Comparison of ENCODE assay signal across 9 mouse cellular contexts in the genomic region with DNA sequence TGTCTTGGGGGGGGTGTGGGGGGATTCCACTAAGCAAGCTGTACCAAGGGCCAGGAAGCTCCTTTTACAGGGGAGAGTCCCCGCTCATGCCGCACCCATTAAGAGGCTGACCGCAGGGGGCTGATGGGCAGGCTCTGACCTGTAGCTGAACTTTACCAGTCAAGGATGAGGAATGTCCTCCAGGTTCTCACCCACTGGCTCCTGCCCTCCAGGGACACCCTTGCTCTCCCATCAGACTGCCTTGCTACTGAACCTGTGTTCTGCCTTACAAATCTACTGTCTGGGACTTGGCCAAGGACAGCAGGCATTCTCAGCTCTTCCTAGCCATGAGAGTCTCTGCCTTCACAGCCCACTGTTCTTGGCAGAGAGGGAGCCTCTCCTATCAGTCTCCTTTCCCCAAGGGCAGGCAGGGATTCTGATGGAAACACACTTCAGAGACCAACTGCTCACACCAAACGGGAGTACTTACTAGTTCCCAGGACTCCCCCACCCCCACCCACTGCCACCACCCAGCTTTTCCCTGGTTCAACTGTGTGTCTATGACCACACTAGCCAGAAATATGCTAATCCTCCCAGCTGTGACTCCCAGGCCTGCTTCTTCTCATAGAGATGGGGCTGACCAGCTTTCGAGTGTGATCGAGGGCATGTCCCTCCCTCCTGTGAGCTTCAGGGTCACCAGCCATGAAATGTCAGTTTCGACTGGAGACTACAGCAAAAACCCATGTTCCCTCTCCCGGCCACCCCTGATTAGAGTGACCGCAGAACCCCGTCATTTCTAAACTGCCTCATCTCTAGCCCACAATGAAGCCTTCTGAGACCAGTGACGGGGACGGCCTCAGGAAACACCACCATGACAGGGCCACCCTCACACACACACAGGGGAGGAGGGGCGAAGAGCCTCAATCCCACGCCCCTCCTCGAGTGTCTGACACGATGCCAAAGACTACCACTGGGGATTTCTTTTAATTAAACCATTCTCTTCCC. TPM values are rescaled to one million over a fixed set of nuclear protein-coding genes. Genes with fewer than 3 reads are reported as not detected.
DNase-seq lines count a peak whose midpoint lies in the region; ATAC-seq and TF ChIP-seq lines count a peak whose summit lies in the region.
"Had no signal": no experiment of that assay in that cellular context is flagged by ENCODE, and none has a peak within 500 bp of the region (broad histone marks: within the 10 kb centered on the region; RNA-seq: fewer than 3 reads in every experiment).

No protein-coding gene starts in this region.

- H3K4me1 ChIP-seq in lung, postnatal 0 days (ENCODE audit: insufficient read depth, low read depth, low read length), result peaks cover 4% of the 10 kb centered on the region
- peaks cover 51% of the 10 kb centered on the region for H3K4me1 ChIP-seq in heart, embryonic 13.5 days
- H3K4me1 ChIP-seq in neural tube, embryonic 14.5 days (ENCODE audit: control insufficient read depth, insufficient read depth, low read length), result peaks cover 20% of the 10 kb centered on the region

- H3K4me3 ChIP-seq in lung, postnatal 0 days (ENCODE audit: low read depth, low read length), result no peak overlapping the region
- H3K4me3 ChIP-seq in heart, embryonic 13.5 days, result no peak overlapping the region
- no peak overlapping the region for H3K4me3 ChIP-seq in neural tube, embryonic 14.5 days (ENCODE audit: low read depth, low read length)
- H3K4me3 ChIP-seq in left cerebral cortex, adult 2 months, result no peak overlapping the region

- H3K36me3 ChIP-seq in lung, postnatal 0 days (ENCODE audit: insufficient read depth, low read length), result no peaks in the 10 kb centered on the region
- H3K36me3 ChIP-seq in heart, embryonic 13.5 days, result no peaks in the 10 kb centered on the region
- no peaks in the 10 kb centered on the region for H3K36me3 ChIP-seq in neural tube, embryonic 14.5 days (ENCODE audit: control insufficient read depth, insufficient read depth, low read length)

- H3K27ac ChIP-seq in lung, postnatal 0 days (ENCODE audit: low read length), result no peak overlapping the region
- H3K27ac ChIP-seq in heart, embryonic 13.5 days (replicated peaks), result peak overlapping the region; percentile 71
- H3K27ac ChIP-seq in neural tube, embryonic 14.5 days (ENCODE audit: low read depth, low read length), result 0 out of 2 replicates have a peak overlapping the region, but pooled peaks have one; percentile 0
- no peak overlapping the region for H3K27ac ChIP-seq in left cerebral cortex, adult 2 months

- WGBS in lung, postnatal 0 days, result 45% methylated on average over 16 of the region's 16 CpGs
- 41% methylated on average over 16 of the region's 16 CpGs for WGBS in heart, embryonic 13.5 days
- 42% methylated on average over 16 of the region's 16 CpGs for WGBS in neural tube, embryonic 14.5 days

- no peaks in the 10 kb centered on the region for H3K27me3 ChIP-seq in lung, postnatal 0 days (replicated peaks; ENCODE audit: insufficient read depth, low read length)
- no peaks in the 10 kb centered on the region for H3K27me3 ChIP-seq in heart, embryonic 13.5 days (replicated peaks)
- H3K27me3 ChIP-seq in neural tube, embryonic 14.5 days (ENCODE audit: control insufficient read depth, insufficient read depth, low read length), result no peaks in the 10 kb centered on the region; the same call in 1 of the 2 replicates

- H3K9ac ChIP-seq in lung, postnatal 0 days (replicated peaks; ENCODE audit: low read depth), result no peak overlapping the region
- H3K9ac ChIP-seq in heart, embryonic 13.5 days, result 0 out of 2 replicates have a peak overlapping the region, but pooled peaks have one; percentile 50
- H3K9ac ChIP-seq in neural tube, embryonic 14.5 days (replicated peaks; ENCODE audit: low read depth, low read length), result no peak overlapping the region

- no peak overlapping the region for H3K4me2 ChIP-seq in lung, postnatal 0 days (replicated peaks; ENCODE audit: low read depth, low read length)
- peak overlapping the region; percentile 16; the same call in 1 of the 2 replicates for H3K4me2 ChIP-seq in heart, embryonic 13.5 days
- H3K4me2 ChIP-seq in neural tube, embryonic 14.5 days (ENCODE audit: low read depth, low read length), result no peak overlapping the region

- no peak for TF ChIP-seq EP300 in lung, postnatal 0 days (IDR thresholded peaks at IDR 0.05)

- no peak for ATAC-seq in lung, postnatal 0 days
- peak; percentile 30; the same call in 1 of the 2 replicates for ATAC-seq in heart, embryonic 13.5 days (ENCODE audit: extremely low read depth, insufficient number of reproducible peaks, low FRiP score, low TSS enrichment)
- ATAC-seq in neural tube, embryonic 14.5 days (ENCODE audit: low read depth), result no peak

- no peaks in the 10 kb centered on the region for H3K9me3 ChIP-seq in lung, postnatal 0 days (ENCODE audit: low read length)
- no peaks in the 10 kb centered on the region for H3K9me3 ChIP-seq in heart, embryonic 13.5 days
- H3K9me3 ChIP-seq in neural tube, embryonic 14.5 days (ENCODE audit: control insufficient read depth, low read length), result no peaks in the 10 kb centered on the region

- intact Hi-C loops in left cerebral cortex, adult 2 months (cut with DNase I), result no loop called here

- peak; percentile 30 for DNase-seq in lung, postnatal 0 days (ENCODE audit: low spot score)
- no peak for DNase-seq in lung, postnatal 25 days (ENCODE audit: low spot score)
- peak; percentile 79 for DNase-seq in T-cell, adult 2 months (ENCODE audit: low spot score)
- DNase-seq in left cerebral cortex, adult 2 months (ENCODE audit: extremely low spot score in 1 of 2, low spot score in 2 of 2), result no peak
- no peak for DNase-seq in cerebellum, adult 8-10 months
- DNase-seq: layer of hippocampus, postnatal 36 days had no signal

- TF ChIP-seq CTCF in lung, postnatal 0 days (IDR thresholded peaks at IDR 0.05), result no peak
- TF ChIP-seq CTCF in left cerebral cortex, adult 2 months (IDR thresholded peaks at IDR 0.05), result no peak

RNA-seq across cellular contexts. Expression of a gene that starts 29.1 kb away (rescaled TPM):
- 420 and 466 TPM in 2 replicates for polyA plus RNA-seq in lung, postnatal 0 days (2015; fragmentation: Nextera tagmentation; extraction: Ambion mirVana)
- polyA plus RNA-seq in heart, embryonic 13.5 days (2015; fragmentation: Nextera tagmentation; extraction: Ambion mirVana), result 391 and 412 TPM in 2 replicates
- 401 and 423 TPM in 2 replicates for polyA plus RNA-seq in neural tube, embryonic 14.5 days (2014; fragmentation: Nextera tagmentation; extraction: Ambion mirVana)
- total RNA-seq in left cerebral cortex, adult 2 months (2021), result 100 to 1,000 TPM; 106 to 115 TPM

RNA-seq across cellular contexts. Expression of a gene that starts 29.2 kb away (rescaled TPM):
- polyA plus RNA-seq in lung, postnatal 0 days (2015; fragmentation: Nextera tagmentation; extraction: Ambion mirVana), result 77.8 and 81.2 TPM in 2 replicates
- 85.8 and 87.0 TPM in 2 replicates for polyA plus RNA-seq in heart, embryonic 13.5 days (2015; fragmentation: Nextera tagmentation; extraction: Ambion mirVana)
- polyA plus RNA-seq in neural tube, embryonic 14.5 days (2014; fragmentation: Nextera tagmentation; extraction: Ambion mirVana), result 57.4 and 69.5 TPM in 2 replicates
- total RNA-seq in left cerebral cortex, adult 2 months (2021), result 10 to 100 TPM; 46.7 to 49.3 TPM

RNA-seq across cellular contexts. Expression of a gene that starts 60.0 kb away (rescaled TPM):
- polyA plus RNA-seq in lung, postnatal 0 days (2015; fragmentation: Nextera tagmentation; extraction: Ambion mirVana), result 0.04 TPM in 2 replicates
- polyA plus RNA-seq in heart, embryonic 13.5 days (2015; fragmentation: Nextera tagmentation; extraction: Ambion mirVana), result not detected in 2 replicates
- polyA plus RNA-seq in neural tube, embryonic 14.5 days (2014; fragmentation: Nextera tagmentation; extraction: Ambion mirVana), result not detected in 2 replicates
- not detected for total RNA-seq in left cerebral cortex, adult 2 months (2021)
- total RNA-seq: layer of hippocampus, postnatal 36 days had no signal
- polyA plus RNA-seq: neural tube, embryonic 11.5 days had no signal

Comparison
In these comparisons a context has a peak if more than half of its experiments do, and no peak if none do; other contexts are left out.
1. DNase-seq: peak in lung, postnatal 0 days (single experiment) and T-cell, adult 2 months (single experiment); none in lung, postnatal 25 days (single experiment), left cerebral cortex, adult 2 months (0 of 2) and cerebellum, adult 8-10 months (single experiment).
2. H3K27ac ChIP-seq: peak in heart, embryonic 13.5 days (single experiment) and neural tube, embryonic 14.5 days (single experiment); none in lung, postnatal 0 days (single experiment) and left cerebral cortex, adult 2 months (single experiment).